Mouse (Mus musculus): ENCODE results near the gene Ahcyl2. TPM values are rescaled to one million over a fixed set of nuclear protein-coding genes. Genes with fewer than 3 reads are reported as not detected.

The Ahcyl2 gene
- polyA plus RNA-seq, 1 experiment: 112 TPM

GRCm38 (mm10) chr6:29913673-29914072 lies 145.9 kb downstream of the Ahcyl2 start:
- no peak overlapping the region for H3K27ac ChIP-seq (ENCODE audit: insufficient read depth, low read length)
- TF ChIP-seq POLR2A (IDR thresholded peaks at IDR 0.05; ENCODE audit: extremely low read depth, insufficient read depth, low read length): no peak
- TF ChIP-seq CTCF (IDR thresholded peaks at IDR 0.05; ENCODE audit: extremely low read depth, insufficient read depth, low read length): no peak
- H3K4me1 ChIP-seq (ENCODE audit: control insufficient read depth, insufficient read depth, low read length): no peaks in the 10 kb centered on the region
- no peak overlapping the region for H3K4me3 ChIP-seq (ENCODE audit: insufficient read depth, low read length)

DNA sequence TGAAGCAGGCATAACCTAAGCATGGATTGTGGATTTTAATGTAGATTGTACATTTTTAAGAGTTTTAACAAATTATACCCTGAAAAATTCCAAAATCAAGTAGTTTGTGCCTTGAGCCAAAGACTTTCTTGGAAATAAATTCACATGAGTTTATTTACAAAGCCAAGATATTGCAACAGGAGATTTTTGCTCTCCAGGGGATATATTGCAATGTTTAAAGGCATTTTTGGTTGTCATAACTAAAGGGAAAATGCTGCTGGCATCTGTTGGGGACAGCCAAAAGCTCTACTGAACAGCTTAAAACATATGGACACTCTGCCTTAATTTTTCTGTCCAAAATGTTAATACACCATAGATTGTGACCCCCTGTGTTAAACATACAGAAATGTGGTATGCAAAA lies 146.3 kb downstream of the Ahcyl2 start:
- no peak overlapping the region for H3K4me3 ChIP-seq (ENCODE audit: insufficient read depth, low read length)
- H3K27ac ChIP-seq (ENCODE audit: insufficient read depth, low read length): no peak overlapping the region
- TF ChIP-seq POLR2A (IDR thresholded peaks at IDR 0.05; ENCODE audit: extremely low read depth, insufficient read depth, low read length): no peak
- no peak for TF ChIP-seq CTCF (IDR thresholded peaks at IDR 0.05; ENCODE audit: extremely low read depth, insufficient read depth, low read length)
- no peaks in the 10 kb centered on the region for H3K4me1 ChIP-seq (ENCODE audit: control insufficient read depth, insufficient read depth, low read length)

DNA sequence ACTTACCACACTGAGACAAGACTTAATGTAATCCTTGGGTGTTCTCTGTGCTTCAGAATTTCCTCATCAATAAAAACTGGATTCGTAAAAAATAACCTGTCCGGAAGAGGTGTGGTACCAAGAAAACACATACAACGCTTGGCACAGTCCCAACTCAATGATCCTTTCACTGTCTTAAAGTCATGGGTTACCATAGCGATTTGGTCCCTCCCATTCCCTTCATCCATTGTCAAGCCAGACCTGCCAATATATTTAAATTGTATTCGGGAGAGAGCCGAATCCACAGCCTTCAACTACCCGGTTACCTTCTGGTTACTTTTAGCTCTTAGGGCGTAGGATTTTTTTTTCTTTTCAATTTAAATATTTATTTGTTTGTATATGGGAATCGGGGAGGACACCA lies 148.0 kb downstream of the Ahcyl2 start:
- Histone ChIP-seq H3K27ac (ENCODE audit: insufficient read depth, low read length) (no peak overlapping the region), H3K4me3 (ENCODE audit: insufficient read depth, low read length) (no peak overlapping the region; the same call in 1 of the 2 replicates), H3K4me1 (ENCODE audit: control insufficient read depth, insufficient read depth, low read length) (no peaks in the 10 kb centered on the region)
- no peak for TF ChIP-seq CTCF (IDR thresholded peaks at IDR 0.05; ENCODE audit: extremely low read depth, insufficient read depth, low read length)
- no peak for TF ChIP-seq POLR2A (IDR thresholded peaks at IDR 0.05; ENCODE audit: extremely low read depth, insufficient read depth, low read length)

- Histone ChIP-seq H3K27ac (ENCODE audit: insufficient read depth, low read length) (no peak within 1 kb of the TSS), H3K4me1 (ENCODE audit: control insufficient read depth, insufficient read depth, low read length) (no peaks in the 10 kb centered on the region), H3K4me3 (ENCODE audit: insufficient read depth, low read length) (peak within 1 kb of the TSS; percentile 51)
- TF ChIP-seq CTCF (IDR thresholded peaks at IDR 0.05; ENCODE audit: extremely low read depth, insufficient read depth, low read length): no peak
- no peak for TF ChIP-seq POLR2A (IDR thresholded peaks at IDR 0.05; ENCODE audit: extremely low read depth, insufficient read depth, low read length)
These were observed 148.9 kb downstream of the Ahcyl2 start, which contains the start of gene Strip2 for GRCm38 (mm10) chr6:29916530-29917382. TSS of gene Strip2 (plus strand) at chr6:29917012.

DNA sequence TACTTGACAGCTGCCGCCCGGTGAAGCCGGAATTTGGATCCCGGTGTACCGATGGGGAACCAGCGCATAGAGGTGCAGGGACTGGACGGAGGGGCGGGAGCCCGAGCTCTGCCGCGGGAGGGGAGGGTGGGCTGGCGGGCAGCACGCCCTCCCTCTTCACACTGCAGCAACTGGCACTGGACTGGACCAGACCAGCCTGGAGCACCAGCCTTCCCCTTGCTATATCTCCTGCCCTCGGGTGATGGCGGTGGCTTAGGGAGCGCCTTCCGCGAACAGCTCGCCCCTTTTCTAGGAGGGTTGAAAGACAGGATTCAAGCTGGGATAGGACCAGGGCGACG lies 149.5 kb downstream of the Ahcyl2 start:
- Histone ChIP-seq H3K4me1 (ENCODE audit: control insufficient read depth, insufficient read depth, low read length) (no peaks in the 10 kb centered on the region), H3K27ac (ENCODE audit: insufficient read depth, low read length) (no peak overlapping the region), H3K4me3 (ENCODE audit: insufficient read depth, low read length) (peak overlapping the region; percentile 51)
- no peak for TF ChIP-seq CTCF (IDR thresholded peaks at IDR 0.05; ENCODE audit: extremely low read depth, insufficient read depth, low read length)
- no peak for TF ChIP-seq POLR2A (IDR thresholded peaks at IDR 0.05; ENCODE audit: extremely low read depth, insufficient read depth, low read length)

- Histone ChIP-seq H3K27ac (ENCODE audit: insufficient read depth, low read length) (no peak overlapping the region), H3K4me3 (ENCODE audit: insufficient read depth, low read length) (peak overlapping the region; percentile 51; the same call in 1 of the 2 replicates), H3K4me1 (ENCODE audit: control insufficient read depth, insufficient read depth, low read length) (no peaks in the 10 kb centered on the region)
- TF ChIP-seq CTCF (IDR thresholded peaks at IDR 0.05; ENCODE audit: extremely low read depth, insufficient read depth, low read length): no peak
- TF ChIP-seq POLR2A (IDR thresholded peaks at IDR 0.05; ENCODE audit: extremely low read depth, insufficient read depth, low read length): no peak
These were observed 150.1 kb downstream of the Ahcyl2 start for GRCm38 (mm10) chr6:29917947-29918346.

DNA sequence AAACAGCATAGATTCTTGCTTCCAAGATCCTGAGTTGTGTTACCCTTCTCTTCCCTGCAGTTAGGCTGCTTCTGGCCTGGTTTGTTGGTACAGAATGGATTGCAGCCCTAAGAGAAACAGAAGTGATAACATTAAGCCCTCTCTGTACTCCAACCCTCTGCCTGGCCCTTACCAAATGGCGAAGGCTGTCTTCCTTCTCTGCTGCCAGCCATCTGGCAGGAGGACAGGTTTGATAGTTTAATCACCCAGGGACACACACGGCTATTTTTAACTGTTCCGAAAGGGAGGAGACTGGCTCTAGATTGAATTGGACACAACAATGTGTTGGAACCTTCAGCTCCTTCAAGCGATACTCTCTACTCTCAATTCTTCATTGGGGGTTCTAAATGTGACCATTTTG lies 155.7 kb downstream of the Ahcyl2 start:
- Histone ChIP-seq H3K27ac (ENCODE audit: insufficient read depth, low read length) (no peak overlapping the region), H3K4me1 (ENCODE audit: control insufficient read depth, insufficient read depth, low read length) (no peaks in the 10 kb centered on the region), H3K4me3 (ENCODE audit: insufficient read depth, low read length) (no peak overlapping the region)
- TF ChIP-seq CTCF (IDR thresholded peaks at IDR 0.05; ENCODE audit: extremely low read depth, insufficient read depth, low read length): no peak
- no peak for TF ChIP-seq POLR2A (IDR thresholded peaks at IDR 0.05; ENCODE audit: extremely low read depth, insufficient read depth, low read length)

DNA sequence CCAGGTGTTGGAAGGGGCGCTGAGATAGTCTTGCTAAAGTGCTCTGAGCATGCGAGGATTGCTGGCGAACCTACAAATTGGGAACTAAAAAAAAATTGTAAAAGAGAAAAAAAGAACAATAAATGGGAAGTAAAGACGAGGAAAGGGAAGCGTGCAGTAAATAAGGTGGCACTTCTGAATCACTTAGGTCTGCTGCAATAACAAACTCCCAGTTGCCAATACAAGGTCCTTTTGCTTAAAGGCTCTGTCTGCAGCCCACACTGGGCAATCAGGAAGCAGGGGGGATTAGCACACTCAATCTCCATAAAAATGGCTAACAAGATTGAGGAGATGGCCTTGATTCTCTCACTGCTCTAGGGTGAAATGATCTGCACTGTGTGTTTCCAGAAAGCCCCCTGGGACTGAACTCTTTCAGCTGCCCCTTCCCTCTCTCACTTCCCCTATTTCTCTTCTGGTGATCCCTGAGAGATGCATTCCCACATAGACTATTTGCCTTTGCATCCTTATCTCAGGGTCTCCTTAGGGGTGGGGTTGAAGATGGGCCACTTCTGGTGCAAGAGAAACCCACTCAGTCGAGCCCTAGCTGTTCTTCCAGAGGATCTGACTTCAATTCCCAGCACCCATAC lies 157.9 kb downstream of the Ahcyl2 start:
- Histone ChIP-seq H3K27ac (ENCODE audit: insufficient read depth, low read length) (no peak overlapping the region), H3K4me1 (ENCODE audit: control insufficient read depth, insufficient read depth, low read length) (peaks cover under 1% of the 10 kb centered on the region; the same call in 1 of the 2 replicates), H3K4me3 (ENCODE audit: insufficient read depth, low read length) (no peak overlapping the region)
- no peak for TF ChIP-seq CTCF (IDR thresholded peaks at IDR 0.05; ENCODE audit: extremely low read depth, insufficient read depth, low read length)
- no peak for TF ChIP-seq POLR2A (IDR thresholded peaks at IDR 0.05; ENCODE audit: extremely low read depth, insufficient read depth, low read length)

- TF ChIP-seq CTCF (IDR thresholded peaks at IDR 0.05; ENCODE audit: extremely low read depth, insufficient read depth, low read length) (no peak), POLR2A (IDR thresholded peaks at IDR 0.05; ENCODE audit: extremely low read depth, insufficient read depth, low read length) (no peak)
- Histone ChIP-seq H3K27ac (ENCODE audit: insufficient read depth, low read length) (no peak overlapping the region), H3K4me1 (ENCODE audit: control insufficient read depth, insufficient read depth, low read length) (peaks cover 2% of the 10 kb centered on the region; the same call in 1 of the 2 replicates), H3K4me3 (ENCODE audit: insufficient read depth, low read length) (no peak overlapping the region)
These were observed 162.3 kb downstream of the Ahcyl2 start for GRCm38 (mm10) chr6:29930087-29930486.

DNA sequence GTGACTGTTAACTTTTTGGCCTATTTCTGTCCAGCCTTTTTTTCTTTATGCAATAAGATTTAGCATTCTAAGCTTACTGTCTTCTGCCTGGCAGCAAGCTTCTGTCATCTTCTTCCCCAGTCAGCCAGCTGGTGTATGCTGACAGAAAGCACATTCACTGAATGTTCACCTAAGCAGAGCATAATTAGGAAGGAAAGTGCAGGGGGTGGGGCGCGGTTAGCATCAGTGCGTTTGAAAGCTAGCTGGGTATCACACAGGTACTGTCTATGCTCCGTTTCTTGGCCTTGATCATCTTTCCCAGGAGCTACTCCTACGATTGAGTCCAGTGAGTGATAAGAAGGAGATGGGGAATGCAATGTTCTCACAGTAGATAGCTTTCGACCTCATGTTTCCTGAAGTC lies 162.9 kb downstream of the Ahcyl2 start:
- TF ChIP-seq POLR2A (IDR thresholded peaks at IDR 0.05; ENCODE audit: extremely low read depth, insufficient read depth, low read length): no peak
- no peak for TF ChIP-seq CTCF (IDR thresholded peaks at IDR 0.05; ENCODE audit: extremely low read depth, insufficient read depth, low read length)
- no peak overlapping the region for H3K4me3 ChIP-seq (ENCODE audit: insufficient read depth, low read length)
- H3K27ac ChIP-seq (ENCODE audit: insufficient read depth, low read length): no peak overlapping the region
- H3K4me1 ChIP-seq (ENCODE audit: control insufficient read depth, insufficient read depth, low read length): peaks cover 2% of the 10 kb centered on the region; the same call in 1 of the 2 replicates

Measured in cortical plate, adult 2 months (tissue).